Mouse (Mus musculus) MN1 (cell line): ENCODE data around the gene Cth.
"Not testable (repeated sequence)": the region's sequence is repeated elsewhere in the genome, so short reads cannot be mapped to it uniquely, and the experiment has no call there.

ENCODE experiments used
- DNase-seq: peaks from one replicate; pipeline ENCODE4 v3.0.0-alpha.2; 2016; ENCODE audit warnings: low spot score

Gene Cth

DNA sequence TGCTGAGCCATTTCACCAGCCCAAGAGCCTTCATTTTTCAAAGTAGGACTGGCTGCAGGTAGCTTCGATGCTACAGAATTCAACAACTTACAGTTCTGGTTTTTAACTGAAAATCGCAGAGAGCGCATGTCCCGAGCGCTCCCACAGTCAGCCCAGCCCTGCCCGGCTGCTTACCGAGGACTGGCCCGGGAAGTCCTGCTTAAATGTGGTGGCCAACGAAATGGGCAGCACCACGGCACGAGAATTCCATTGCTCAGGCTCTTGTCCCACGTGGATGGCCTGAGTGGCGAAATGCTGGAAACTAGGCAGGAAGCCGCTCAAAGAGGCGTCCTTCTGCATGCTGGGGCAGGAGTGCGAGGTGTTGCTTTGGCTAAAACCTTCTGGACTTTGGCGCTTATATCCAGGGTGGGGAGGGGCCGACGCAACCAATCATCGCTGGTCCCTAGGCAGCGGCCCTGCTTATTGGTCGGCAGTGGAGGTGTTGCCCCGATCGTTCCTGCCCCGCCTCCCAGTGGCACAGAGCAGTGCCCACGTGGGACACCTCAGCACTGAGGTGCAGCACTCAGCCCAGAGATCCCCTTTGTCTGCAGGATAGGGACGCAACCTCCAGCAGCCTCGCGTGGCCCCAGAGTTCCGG, at the start of gene Cth:
Cth (minus strand) TSS at position 386 of the 637 bp plus-strand sequence.
- DNase-seq, result peak; percentile 91

DNA sequence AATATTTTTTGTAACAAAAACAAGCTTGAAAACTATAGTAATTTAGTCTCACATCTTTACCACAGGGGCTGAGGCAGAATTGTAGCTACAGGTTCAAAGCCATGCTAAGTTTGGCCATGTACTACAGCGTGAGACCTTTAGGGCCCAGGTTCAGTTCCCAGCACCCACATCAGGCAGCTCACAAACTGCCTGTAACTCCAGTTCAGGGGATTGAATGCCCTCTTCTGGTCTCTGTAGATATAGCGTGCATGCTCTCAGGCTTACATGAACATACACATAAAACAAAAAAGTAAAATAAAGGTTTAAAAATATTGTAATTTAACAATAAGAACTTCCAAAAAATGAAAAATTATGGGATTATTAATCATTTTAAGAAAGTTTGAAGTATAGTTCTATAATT, 48.4 kb upstream of the Cth start:
- no peak for DNase-seq

DNA sequence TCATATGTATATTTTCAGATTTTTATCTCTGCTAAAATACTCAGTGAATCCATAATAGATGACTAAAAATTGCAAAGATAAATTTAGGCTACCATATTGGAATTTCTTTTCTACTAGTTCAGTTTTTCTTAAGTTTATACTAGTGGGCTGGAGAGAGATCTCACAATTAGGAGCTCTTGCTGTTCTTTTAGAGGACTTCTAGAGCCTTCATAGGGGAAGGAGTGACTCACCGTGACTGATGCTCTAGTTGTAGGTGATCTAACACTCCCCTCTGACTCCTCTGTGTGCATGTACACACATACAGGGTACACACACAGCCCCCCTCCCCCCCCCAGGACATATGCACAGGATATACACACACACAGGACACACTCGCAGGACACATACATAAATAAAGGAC, 46.3 kb upstream of the Cth start:
- DNase-seq, result no peak

DNA sequence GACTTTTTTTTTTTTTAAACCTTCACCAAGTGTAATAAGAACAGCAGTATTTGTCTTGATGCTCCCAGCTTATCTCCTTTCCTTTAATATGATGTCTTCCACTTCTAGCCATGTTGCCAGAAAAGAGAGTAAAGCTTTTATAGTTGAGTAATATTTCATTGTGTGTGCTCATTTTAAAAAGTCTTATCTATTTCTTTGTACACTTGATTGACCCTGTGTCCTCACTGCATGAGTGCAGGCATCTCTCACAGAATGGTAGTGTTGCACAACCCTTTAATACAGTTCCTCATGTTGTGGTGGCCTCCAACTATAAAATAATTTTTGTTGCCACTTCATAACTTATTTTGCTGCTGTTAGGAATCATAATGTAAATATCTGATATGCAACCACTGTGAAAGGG, 32.4 kb upstream of the Cth start:
- DNase-seq, result no peak

DNA sequence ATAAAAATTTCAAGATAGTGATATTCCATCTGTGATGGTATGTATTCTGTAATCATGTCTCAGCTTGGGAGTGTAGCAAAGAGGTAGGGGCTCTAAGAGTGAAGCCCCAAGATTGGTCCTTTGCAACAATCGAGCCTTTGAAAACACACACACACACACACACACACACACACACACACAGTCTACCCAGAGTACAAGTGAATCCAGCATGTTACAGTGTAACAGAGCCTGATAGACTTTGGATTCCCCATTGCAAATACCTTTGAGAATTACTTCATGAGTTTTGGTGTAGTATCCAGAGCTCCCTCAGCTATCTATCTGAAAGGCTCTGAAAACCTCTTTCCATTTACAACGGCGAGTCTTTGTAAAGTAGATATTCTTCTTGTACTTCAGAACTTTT, 31.3 kb upstream of the Cth start:
- no peak for DNase-seq

DNA sequence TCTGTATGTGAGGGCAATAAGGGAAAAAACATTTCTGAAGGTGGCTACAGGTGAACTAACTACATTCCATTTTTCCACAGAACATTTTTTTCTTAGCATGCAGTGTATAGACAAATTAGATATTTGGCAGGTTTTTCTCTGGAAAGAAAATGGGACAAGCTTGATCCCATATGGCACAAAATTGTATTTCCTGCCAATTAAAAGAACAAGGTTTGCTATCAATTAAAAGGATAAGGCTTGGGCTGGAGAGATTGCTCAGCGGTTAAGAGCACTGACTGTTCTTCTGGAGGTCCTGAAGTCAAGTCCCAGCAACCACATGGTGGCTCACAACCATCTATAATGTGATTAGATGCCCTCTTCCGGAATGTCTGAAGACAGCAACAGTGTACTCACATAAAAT, 30.6 kb upstream of the Cth start:
- DNase-seq, result peak; percentile 25

DNA sequence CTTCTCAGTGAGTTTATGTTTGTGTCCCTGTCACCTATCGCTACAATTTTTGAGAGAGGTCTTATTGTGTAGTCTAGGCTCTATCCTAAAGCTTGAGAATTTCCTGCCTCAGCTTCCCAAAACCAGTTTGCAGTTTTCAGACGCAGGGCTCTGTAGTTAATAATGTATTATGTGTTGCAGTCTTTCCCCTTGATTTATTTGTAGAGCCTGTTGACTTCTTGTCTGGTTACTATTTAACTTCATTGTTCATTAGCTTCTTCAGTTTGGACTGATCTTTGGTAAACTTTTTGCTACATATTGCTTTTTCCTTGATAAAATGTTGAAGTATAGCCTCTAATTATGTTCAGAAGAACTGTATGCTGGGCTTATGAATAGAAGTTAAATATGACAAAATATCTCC, 27.8 kb upstream of the Cth start:
- no peak for DNase-seq

DNA sequence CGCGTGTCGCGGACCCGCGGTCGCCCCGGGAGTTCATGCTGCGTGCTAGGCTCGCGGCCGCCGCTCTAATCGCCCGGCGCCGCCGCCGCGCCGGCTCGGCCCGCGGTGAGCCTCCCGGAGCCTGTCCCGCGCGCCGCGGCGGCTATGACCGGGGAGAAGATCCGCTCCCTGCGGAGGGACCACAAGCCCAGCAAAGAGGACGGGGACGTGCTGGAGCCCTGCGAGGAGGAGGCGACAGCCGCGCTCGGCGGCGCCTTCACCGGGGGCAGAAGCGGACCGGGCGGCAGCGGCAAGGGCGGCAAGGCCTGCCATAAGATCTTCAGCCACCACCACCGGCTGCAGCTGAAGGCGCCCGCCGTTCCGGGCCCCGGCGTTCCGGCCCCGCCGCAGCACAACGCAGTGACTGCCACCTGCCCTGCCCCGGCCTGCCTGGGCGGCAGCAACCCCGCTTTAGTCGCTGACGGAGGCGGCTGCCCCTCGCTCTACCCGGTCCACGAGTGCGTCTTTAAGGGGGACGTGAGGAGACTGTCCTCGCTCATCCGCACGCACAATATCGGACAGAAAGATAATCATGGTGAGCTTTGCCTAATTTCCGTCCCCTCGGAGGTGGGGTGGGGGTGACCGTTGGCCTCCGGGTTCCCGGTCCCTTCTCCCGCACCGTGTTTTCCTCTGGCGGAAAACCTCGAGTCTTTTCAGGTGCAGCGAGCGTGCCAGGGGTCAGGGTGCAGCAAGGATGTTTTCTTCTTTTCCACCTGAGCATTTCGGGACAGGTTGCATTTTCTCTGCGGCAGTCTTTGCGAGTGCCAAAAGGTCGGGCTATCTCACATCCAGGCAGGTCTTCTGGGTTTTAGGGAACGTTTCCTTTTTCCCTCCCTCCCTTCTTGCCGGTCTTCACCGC, 22.8 kb upstream of the Cth start:
- DNase-seq, result peak; percentile 34

DNA sequence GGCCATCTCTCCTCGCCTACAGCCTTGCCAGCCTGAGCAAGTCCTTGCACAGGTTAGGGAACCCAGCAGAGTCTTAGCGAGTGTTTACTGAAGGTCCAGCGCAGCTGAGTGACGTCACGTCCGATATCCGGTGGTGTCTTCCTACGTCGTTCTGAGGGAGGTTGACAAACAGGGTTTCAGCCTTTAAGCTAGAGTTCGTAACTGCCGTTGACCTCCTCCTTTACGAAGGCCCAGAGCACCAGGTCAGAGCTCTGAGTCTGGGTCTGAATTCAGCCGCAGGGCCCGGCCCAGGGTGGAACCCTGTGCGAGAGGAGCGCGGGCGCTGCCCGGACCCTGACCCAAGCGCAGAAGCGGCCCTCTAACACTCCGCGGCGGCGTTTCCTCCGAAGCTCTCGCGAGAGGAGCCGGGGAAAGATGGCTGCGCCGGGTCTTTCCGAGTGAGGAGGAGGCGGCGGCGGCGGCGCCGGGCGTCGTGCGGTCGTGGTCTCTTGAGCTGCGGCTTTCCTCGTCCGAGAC, 22.0 kb upstream of the Cth start, which contains the start of gene Ankrd13c:
Ankrd13c (plus strand) TSS at position 397 of the 516 bp plus-strand sequence.
- DNase-seq, result peak; percentile 90

DNA sequence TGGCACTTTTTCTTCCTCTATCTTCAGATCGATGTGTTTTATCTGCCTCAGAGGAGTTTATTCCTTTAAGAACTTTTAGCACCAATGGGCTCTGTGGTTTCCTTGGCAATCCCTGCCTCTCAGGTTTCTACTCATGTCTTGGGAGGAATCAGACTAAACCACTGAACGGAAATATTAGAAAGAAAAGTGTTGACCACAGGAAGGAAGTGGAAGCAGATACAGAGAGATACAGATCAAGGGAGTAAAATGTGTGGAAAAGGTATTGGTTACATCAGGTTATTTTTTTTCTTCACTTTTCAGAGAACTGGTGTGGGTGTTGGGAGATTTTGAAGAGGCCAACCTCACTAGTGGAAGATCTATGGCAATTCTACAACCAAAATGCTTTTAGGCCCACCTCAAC, 13.7 kb upstream of the Cth start:
- no peak for DNase-seq

DNA sequence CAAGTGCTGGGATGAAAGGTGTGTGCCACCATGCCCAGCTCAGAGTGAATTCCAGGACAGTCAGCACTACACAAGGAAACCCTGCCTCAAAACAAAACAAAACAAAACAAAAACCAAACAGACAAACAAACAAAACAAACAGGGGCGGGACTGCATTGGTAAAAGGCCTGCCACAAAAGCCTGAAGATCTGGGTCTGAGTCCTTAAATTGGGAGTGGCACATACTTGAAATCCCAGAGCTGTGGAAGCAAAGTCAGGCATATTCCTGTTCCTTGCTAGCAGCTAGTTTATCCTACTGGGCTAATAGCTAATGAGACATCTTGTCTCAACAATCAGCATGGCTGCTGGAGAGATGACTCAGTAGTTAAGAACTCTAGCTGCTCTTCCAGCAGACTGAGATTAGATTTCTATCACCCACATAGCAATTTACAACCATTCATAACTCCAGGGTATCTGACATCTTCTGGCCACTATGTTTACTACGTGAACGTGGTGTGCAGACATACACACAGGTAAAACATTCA, 9.5 kb upstream of the Cth start:
- DNase-seq, result no peak

DNA sequence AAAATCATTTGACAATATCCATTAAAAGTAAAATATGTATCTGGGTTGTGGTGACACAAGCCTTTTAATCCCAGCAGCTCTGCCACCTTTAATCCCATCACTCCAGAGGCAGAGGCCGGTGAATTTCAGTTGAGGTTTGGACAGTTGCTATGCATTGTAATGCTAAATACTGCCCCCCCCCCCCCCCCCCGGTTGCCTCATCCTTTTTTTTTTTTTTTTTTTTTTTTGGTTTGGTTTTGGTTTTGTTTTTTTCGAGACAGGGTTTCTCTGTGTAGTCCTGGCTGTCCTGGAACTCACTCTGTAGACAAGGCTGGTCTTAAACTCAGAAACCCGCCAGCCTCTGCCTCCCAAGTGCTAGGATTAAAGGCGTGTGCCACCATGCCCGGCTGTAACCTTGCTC, 8.3 kb upstream of the Cth start:
- not testable (repeated sequence) for DNase-seq

DNA sequence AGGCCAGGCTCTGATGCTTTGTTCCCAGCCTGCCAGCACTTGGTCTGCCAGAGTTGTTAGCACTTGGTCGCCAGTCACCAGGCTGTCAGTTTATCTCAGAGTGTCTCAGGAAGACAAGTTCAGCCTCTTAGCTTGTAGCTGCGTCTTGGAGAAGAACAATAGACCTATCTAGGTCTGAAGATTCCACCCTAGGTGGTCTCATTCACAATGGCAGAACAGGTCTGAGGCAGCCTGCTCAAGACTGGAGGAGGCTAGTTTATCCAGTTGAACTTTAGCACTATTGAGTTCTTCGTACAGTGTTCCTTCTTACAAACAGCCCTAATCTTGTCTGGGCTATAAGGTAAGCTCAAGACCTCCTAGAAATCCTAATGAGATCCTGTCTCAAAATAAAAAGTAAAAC, 7.2 kb upstream of the Cth start:
- DNase-seq, result no peak

DNA sequence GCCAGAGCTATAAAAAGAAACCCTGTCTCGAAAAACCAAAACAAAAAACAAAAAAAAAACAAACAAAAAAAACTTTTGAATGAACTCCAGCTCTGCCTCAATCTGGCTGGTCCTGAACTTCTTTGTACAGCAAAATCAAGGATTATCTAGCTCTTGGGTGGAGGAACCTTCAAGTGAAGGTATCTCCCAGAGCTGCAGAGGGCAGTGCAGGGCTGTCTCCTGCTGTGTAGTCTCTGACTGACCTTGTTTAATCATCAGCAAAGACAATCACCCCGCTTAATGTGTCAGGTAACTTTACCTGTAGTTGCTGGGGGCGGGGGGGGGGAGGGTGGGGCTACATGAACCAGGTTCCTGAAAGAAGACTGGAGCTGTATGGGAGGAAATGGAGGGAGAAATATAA, 6.7 kb upstream of the Cth start:
- no peak for DNase-seq

DNA sequence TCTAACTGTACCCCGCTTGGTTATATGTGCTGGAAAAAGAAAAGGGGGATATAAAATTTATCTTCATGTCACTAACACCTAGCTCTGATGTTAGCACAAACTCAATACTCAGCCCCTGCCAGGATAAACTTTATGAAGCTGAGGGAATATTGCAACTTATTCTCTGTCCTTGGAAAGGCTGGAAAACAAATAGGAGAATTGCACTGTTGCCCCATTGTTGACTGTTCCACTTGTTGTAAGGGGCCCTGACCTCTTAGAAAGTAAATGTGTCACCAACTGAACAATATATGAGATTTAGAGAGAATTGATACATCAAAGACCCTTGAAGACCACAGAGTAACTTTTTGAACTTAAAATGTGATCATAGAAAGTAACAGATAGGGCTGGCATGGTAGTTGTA, 4.5 kb upstream of the Cth start:
- no peak for DNase-seq

DNA sequence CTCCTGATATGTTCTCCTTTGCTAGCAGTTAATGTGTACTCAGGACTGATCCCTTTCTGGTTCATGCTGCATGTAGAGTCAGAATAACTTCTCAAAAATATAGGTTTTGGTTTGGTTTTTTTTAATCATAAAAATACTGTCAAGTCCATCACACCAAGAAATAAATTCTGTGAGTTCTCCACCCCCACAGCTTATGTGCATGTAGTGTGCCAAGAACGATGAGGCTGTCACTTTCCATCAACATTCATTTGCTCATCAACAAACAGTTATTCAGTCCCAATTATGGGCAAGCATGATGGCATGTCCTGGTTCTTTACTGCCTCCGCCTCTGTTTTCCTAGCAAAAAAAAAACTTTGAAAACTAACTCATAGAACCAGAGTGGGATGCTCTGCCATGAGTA, 3.9 kb upstream of the Cth start:
- no peak for DNase-seq

DNA sequence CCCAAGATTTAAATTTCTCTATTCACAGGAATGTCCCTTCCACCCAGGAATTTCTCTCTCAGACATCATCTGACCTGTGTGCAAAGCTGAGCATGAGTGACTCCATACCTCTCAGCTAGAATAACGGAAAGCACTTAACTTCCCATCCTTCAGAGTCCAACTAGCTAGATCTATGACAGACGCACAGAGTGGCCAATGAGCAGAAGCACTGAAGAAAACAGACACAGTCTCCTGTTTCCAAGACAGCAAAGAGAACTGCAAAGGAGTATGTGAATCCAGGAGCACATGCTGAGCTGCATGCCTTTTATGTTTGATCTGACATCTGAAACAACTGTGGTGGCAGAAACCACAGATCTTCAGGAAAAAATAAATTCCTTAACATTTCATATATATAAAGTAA, 1.9 kb upstream of the Cth start:
- no peak for DNase-seq

DNA sequence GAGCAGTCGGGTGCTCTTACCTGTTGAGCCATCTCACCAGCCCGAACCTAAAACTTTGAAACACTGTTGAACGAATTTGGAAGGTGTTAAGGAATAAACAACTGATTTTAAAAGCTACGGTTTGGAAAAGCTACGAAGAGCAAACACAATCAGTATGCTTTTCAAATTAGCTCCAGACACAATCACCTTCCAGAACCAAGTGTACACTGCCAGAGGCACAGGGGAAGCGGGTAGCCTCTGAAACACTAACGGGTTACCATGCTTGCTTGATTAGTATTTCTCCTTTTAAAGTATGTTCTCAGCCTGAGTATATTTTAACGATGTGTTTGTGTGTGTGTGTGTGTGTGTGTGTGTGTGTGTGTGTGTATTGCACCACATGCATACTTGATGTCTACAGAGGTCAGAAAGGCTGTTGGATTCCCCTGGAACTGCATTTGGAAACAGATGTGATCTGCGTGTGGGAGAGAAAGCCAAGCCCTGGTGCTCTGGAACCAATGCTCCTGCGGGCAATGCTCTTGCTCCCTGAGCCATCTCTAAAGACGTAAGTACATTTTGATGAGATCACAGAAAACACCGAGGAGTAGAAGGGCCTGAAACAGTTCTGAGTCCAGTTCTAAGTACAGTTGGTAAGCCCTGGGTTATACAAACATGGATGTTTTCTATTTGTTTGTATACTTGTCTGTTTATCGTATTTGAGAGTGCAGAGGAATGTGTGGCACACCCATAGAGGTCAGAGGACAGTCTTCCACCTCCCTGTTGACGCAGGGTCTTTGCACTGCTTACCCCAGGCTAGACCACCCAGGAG, 1.0 kb upstream of the Cth start:
- no peak for DNase-seq

DNA sequence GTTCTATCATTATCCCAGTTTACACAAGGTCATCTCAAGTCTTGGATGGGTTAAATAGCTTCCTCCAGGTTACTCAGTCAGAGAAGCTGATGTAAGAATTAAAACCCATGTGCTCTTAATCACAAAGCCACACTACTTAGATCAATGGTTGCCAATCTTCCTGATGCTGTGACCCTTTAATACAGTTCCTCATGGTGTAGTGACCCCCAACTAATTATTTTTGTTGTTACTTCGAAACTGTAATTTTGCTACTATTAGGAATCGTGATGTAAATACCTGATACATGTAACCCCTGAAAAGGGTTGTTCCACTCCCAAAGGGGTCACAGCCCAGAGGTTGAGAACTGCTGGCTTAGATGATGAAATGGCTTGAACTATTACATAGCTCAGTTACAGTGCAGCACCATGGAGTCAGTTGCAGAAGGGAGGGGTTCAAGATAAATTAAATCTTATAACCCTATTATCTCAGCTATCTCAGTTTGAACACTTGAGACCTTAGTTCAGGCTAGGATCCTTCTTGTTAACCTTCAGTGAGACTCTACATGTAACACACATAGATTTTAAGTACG, 1.5 kb downstream of the Cth start:
- peak; percentile 38 for DNase-seq

DNA sequence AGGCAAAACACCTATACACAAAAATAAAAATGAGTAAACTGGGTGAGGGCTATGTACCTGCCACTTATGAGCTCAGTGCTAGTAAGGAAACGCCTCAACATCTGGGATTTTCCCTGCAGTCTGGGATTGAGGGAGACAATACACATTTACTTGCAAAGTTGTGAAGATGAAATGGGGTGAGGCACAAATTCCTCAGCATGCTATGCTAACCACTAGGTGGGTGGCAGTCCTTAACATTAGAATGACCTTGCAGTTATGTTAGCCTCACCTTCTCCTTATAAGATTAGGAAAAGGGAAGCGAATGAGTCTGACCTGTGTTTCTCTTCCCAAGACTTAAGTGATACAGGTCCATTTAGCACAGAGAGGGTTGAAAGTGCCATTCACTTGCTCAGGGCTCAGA, 3.5 kb downstream of the Cth start:
- DNase-seq, result no peak

DNA sequence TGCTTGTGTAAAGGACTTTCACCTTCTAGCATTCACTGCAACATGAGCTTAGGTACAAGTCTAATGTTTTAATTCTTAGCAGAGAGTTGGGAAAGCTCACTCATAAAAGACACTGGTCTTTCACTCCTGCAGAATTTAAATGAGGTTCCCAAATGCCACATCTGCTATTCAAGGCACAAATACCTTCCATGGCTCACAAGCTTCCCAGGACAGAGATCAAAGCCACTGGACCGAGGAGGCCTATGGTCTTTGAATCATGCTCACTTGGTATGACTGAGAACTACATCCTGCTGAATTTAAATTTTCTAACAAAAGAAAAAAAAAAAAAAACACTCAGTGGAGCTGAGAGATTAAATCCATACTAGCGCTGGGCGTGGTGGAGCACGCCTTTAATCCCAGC, 8.5 kb downstream of the Cth start:
- no peak for DNase-seq

DNA sequence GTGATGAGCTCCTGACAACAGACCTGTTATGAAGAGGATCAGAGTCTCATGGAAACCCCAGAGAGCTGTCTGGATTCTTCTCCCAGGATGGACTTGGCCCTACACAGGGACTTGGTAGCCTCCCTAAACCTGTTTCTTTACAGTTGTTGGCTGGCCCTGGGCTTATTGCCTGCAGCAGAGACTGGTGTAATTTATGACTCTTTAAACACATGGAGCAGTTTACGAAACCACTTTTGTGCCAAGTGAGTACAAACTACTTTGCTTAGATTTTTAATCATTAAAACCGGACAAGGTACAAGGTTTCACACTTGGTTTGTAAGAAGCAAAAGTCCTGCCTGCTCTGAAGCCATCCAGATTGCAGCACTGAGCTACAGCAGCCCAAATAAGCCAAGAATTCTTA, 12.7 kb downstream of the Cth start:
- no peak for DNase-seq
